Mouse (Mus musculus) kidney, embryonic 16.5 days (tissue): ENCODE results near the gene 9430097D07Rik. TPM values are rescaled to one million over a fixed set of nuclear protein-coding genes. Genes with fewer than 3 reads are reported as not detected.

Experiments
- ATAC-seq: fragments of 200-750 bp; cut with Nextera tagmentation; 2 replicates; pipeline ENCODE4 v1.8.0; 2017; ENCODE audit warnings: moderate TSS enrichment; ENCODE audit not compliant: low FRiP score, low TSS enrichment
- H3K27ac ChIP-seq: fragments of 300-500 bp; sonication (generic); 2 replicates; pipeline ENCODE4 v1.5.1; 2014; ENCODE audit warnings: low read length
- H3K27me3 ChIP-seq: fragments of 300-500 bp; sonication (generic); 2 replicates; pipeline ENCODE4 v1.6.1; 2014; ENCODE audit warnings: low read length, control low read depth, mixed read lengths; ENCODE audit not compliant: insufficient read depth
- H3K36me3 ChIP-seq: fragments of 300-500 bp; sonication (generic); 2 replicates; pipeline ENCODE4 v1.6.1; 2014; ENCODE audit warnings: low read length, control low read depth, mixed read lengths; ENCODE audit not compliant: insufficient read depth
- H3K4me1 ChIP-seq: fragments of 300-500 bp; sonication (generic); 2 replicates; pipeline ENCODE4 v1.6.1; 2014; ENCODE audit warnings: low read length, control low read depth, mixed read lengths; ENCODE audit not compliant: insufficient read depth
- H3K4me2 ChIP-seq: fragments of 300-500 bp; sonication (generic); replicated peaks from 2 replicates; pipeline ENCODE4 v1.6.1; 2014; ENCODE audit warnings: low read depth, low read length
- H3K4me3 ChIP-seq: fragments of 300-500 bp; sonication (generic); 2 replicates; pipeline ENCODE4 v1.5.1; 2014; ENCODE audit warnings: mild to moderate bottlenecking, low read length
- H3K9ac ChIP-seq: fragments of 300-500 bp; sonication (generic); replicated peaks from 2 replicates; pipeline ENCODE4 v1.6.1; 2014; ENCODE audit warnings: low read length
- H3K9me3 ChIP-seq: fragments of 300-500 bp; sonication (generic); 2 replicates; pipeline ENCODE4 v1.6.1; 2016; ENCODE audit warnings: low read length, control low read depth
- WGBS: fragments of 180-500 bp; shearing (Covaris S2); extraction: QIAGEN DNeasy Blood & Tissue Kit; methylation state at CpG from one replicate; pipeline ENCODE4 v1.1.7; 2014; 5-methylcytosine and 5-hydroxymethylcytosine counted together
- polyA plus RNA-seq: library from polyadenylated mRNA; unstranded; fragments of >200 nt; fragmentation: Nextera tagmentation; extraction: Ambion mirVana; gene quantifications from 2 replicates; pipeline ENCODE4 v1.2.1, GENCODE M21; 2015

9430097D07Rik gene
- polyA plus RNA-seq, 1 experiment from 2014 or later: 0.16 TPM

DNA sequence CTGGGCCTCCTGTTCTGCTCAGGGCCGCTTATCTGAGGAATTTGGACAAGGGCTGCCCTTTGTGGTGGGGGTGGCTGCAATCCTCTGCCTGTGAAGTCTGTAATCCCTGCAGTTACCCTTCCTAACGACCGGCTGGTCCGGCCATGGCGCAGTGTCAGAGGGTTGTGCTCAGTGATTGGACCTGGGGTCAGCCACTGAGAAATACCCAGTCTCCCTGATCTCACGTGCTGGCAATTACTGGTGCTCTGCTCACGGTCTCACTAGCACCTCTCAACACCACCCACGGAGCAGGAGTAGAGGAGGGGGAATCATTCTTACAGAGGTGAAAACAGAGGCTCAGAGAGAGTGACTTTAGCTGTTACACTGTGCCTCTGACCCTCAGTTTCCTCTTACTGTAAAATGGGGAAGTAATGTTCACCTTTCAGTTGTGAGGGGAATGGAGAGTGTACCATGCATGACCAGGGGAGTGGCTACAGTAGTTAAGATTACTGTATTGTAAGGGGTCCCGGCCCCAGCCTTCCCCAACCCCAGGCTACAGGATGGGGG, 38.1 kb downstream of the 9430097D07Rik start:
- no peaks in the 10 kb centered on the region for H3K36me3 ChIP-seq
- peak overlapping the region; percentile 78 for H3K4me2 ChIP-seq
- H3K27ac ChIP-seq: peak overlapping the region; percentile 98
- H3K27me3 ChIP-seq: no peaks in the 10 kb centered on the region
- 8% methylated on average over 9 of the region's 9 CpGs for WGBS
- H3K4me3 ChIP-seq: peak overlapping the region; percentile 84
- peak overlapping the region; percentile 89 for H3K9ac ChIP-seq
- peaks cover 66% of the 10 kb centered on the region for H3K4me1 ChIP-seq
- ATAC-seq: no peak
- H3K9me3 ChIP-seq: no peaks in the 10 kb centered on the region

DNA sequence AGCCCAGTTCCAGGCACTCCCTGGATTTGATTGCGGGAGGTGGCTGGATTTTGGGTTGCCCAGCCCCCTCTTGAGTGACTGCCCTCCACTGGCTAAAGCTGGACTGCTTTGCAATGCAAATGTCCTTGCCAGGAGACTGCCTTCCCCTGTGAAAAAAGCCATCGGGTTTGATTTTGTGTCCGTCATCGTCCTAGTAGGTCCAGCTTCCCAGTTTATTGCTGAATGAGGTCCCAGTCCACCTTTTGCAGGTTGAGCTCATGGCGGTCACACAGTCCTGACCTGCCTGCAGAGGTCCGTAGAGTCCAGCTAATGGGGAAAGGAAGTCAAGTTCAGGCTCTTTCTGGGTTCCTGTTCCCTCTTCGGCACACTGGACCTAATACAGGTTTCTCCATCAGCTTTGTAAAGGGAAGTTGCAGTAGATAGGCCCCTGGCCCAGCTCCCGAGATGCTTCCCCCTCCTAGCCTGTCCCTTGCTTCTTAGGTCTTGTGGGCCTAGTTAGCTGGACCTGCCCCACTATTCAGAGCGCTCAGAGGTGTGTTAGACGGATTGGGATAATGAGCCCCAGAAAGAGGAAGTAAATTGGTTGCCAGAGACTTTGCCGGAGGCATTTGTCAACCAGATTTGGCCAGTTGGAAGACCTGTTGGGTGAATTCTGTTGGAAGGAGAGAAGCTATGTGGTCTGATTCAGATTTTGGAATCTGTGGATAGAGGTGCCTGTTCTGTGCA, 38.7 kb downstream of the 9430097D07Rik start:
- Histone ChIP-seq H3K9ac (peak overlapping the region; percentile 89), H3K27ac (peak overlapping the region; percentile 98), H3K27me3 (no peaks in the 10 kb centered on the region), H3K9me3 (no peaks in the 10 kb centered on the region), H3K36me3 (no peaks in the 10 kb centered on the region), H3K4me2 (peak overlapping the region; percentile 78), H3K4me1 (peaks cover 66% of the 10 kb centered on the region), H3K4me3 (peak overlapping the region; percentile 84)
- ATAC-seq: no peak
- 8% methylated on average over 11 of the region's 11 CpGs for WGBS

DNA sequence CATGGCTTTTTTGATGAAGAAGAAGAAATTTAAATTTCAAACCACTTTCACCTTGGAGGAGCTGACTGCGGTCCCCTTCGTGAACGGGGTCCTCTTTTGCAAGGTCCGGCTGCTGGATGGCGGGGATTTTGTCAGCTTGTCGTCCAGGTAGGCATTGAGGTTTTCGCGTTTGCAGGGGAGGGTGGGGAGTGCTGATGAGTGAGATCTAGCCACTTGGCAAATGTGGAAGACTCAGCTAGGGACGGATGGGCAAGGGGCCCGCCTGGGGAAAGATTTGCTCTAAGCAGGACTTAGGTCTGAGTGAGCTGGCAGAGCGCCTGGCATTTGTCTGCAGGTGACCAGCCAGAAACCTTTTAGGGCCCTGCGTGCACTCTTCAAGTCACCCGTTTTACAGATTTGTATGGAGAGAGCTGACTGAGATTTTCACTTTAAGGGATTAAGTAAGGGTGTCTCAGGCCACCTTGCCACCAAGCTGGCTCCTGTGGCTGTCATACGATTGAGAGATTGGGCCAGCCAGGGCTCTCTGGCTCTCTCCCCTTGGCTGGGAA, 39.3 kb downstream of the 9430097D07Rik start:
- peaks cover 61% of the 10 kb centered on the region for H3K4me1 ChIP-seq
- WGBS: under 1% methylated on average over 14 of the region's 14 CpGs
- no peaks in the 10 kb centered on the region for H3K36me3 ChIP-seq
- H3K27me3 ChIP-seq: no peaks in the 10 kb centered on the region
- H3K27ac ChIP-seq: peak overlapping the region; percentile 98
- H3K9ac ChIP-seq: peak overlapping the region; percentile 89
- H3K4me2 ChIP-seq: peak overlapping the region; percentile 78
- H3K9me3 ChIP-seq: no peaks in the 10 kb centered on the region
- ATAC-seq: no peak
- H3K4me3 ChIP-seq: peak overlapping the region; percentile 84

DNA sequence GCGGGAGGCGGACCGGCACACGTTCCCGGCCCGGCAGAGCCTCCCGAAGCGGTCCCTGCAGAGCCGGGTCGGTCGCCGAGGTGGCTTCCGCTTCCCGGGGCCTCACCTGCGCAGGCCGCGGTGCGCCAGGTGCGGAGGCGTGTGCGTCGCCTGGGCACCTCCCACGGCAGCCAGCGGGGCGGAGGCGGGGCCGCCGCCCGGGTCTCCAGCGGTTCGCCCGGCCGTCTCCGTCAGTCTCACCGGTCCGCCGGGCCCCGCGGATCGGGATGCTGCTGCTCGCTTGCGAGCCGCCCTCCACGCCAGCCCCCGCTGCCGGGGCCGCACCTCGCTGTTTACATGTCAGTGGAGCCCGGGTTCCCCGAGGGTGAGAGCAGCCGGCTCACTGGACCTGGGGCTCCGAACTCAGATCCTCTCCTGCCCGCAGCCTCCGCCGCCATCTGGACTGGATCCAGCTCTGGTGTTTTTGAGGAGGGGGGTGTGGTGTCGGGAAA, 39.9 kb downstream of the 9430097D07Rik start:
- no peaks in the 10 kb centered on the region for H3K9me3 ChIP-seq
- WGBS: under 1% methylated on average over 55 of the region's 56 CpGs
- peak overlapping the region; percentile 98 for H3K27ac ChIP-seq
- ATAC-seq: no peak; the same call in none of the 2 replicates
- peak overlapping the region; percentile 78 for H3K4me2 ChIP-seq
- H3K4me1 ChIP-seq: peaks cover 60% of the 10 kb centered on the region
- no peaks in the 10 kb centered on the region for H3K27me3 ChIP-seq
- H3K36me3 ChIP-seq: no peaks in the 10 kb centered on the region
- H3K4me3 ChIP-seq: peak overlapping the region; percentile 84
- H3K9ac ChIP-seq: peak overlapping the region; percentile 89

DNA sequence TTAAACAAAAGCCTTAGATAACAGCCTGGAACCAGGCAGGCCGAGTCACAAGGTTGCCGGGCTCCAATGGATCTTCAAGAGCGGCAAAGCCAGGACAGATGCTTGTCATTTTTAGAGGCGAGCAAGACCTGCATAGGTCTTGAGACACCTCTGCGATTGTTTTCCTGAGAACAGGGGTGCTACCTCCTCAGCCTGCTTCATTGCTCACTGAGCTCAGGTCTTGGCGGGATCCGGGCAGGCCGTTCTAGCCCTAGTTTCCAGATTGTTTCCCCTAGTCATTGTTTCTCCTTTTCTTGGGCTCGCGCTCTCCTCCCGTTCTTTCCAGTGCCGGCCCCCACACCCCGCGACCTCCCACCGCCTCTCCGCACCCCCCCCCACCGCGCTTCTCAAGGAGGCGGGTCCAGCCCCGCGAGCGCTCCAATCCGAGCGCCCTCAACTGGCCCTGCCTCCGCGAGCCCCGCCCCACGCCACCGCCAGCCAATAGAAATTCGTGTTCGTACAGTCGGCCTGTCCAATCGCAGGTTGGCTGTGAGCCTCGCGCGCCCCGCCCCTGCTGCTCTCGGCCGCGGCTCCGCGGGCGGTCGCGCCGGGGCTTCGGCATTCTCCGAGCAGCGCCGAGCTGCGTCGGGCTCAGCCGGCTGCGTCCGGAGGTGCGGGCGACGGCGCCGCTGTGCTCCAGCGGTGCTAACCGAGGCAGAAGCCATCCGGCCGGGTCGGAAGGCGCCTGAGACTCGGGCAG, 40.6 kb downstream of the 9430097D07Rik start, which contains the start of gene Fam102a:
Gene Fam102a (plus strand): TSS at position 600 of the 739 bp plus-strand sequence.
- under 1% methylated on average over 64 of the region's 67 CpGs for WGBS
- Histone ChIP-seq H3K27me3 (no peaks in the 10 kb centered on the region), H3K36me3 (no peaks in the 10 kb centered on the region), H3K27ac (peak within 1 kb of the TSS; percentile 98), H3K9me3 (no peaks in the 10 kb centered on the region), H3K4me2 (peak within 1 kb of the TSS; percentile 78), H3K4me1 (peaks cover 54% of the 10 kb centered on the region), H3K4me3 (peak within 1 kb of the TSS; percentile 84), H3K9ac (peak within 1 kb of the TSS; percentile 89)
- ATAC-seq: peak; percentile 95

DNA sequence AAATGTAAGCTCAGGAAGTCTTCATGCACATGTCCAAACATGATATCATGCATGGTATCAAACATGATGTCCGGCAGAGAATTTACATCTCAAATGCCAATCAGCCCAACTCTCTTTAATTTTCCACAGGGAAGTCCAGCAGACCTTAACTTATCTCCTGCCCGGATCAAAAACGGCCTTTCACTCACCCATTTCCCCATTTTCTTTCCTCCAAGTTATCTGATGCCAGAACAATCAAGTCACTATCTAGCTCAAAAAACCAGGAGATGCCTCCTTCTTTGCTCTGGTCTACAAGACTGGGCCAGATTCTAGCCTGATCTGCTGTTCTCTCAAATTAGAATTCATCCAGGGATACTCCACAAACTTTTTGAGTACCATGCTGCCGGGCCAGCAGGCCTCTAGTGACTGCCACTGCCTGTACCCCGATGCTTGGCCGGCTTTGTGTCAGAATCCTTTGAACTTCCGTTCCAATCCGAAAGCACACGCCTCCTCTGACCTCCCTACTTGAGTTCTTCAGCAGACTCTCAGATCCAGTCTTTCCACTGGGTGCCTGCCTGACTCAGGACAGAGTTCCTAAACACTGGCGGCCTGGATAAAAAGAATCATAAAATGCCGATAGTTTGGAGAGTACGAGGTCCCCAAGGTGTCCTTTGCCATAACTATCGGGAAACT, 41.3 kb downstream of the 9430097D07Rik start:
- 10% methylated on average over 13 of the region's 13 CpGs for WGBS

DNA sequence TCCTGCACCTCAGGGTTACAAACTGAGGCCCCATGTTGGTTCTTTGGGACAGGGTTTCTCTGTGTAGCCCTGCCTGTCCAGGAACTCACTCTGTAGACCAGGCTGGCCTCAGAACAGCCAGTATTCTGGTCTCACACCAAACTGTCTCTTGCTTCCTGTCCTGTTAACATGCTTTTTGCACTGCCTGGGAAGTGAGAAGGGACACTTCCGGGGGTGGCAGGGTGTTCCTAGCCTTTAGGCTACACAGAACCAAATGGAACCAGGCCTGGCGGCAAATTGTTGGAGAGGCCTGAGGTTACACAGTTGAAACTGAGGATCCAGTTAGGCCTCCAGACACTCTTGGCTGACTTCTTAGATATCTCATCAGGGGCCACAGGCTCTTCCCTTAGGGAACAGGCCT, 42.3 kb downstream of the 9430097D07Rik start:
- Histone ChIP-seq H3K27me3 (no peaks in the 10 kb centered on the region), H3K27ac (no peak overlapping the region), H3K9ac (0 out of 2 replicates have a peak overlapping the region, but pooled peaks have one; percentile 78), H3K36me3 (no peaks in the 10 kb centered on the region), H3K4me2 (no peak overlapping the region), H3K9me3 (no peaks in the 10 kb centered on the region), H3K4me1 (peaks cover 37% of the 10 kb centered on the region), H3K4me3 (no peak overlapping the region)
- no peak for ATAC-seq
- 74% methylated on average over 2 of the region's 2 CpGs for WGBS

More for the DNA sequence above, 41.3 kb downstream of the 9430097D07Rik start:
- no peaks in the 10 kb centered on the region for H3K36me3 ChIP-seq
- no peaks in the 10 kb centered on the region for H3K27me3 ChIP-seq
- ATAC-seq: no peak; the same call in 1 of the 2 replicates
- H3K27ac ChIP-seq: peak overlapping the region; percentile 98
- H3K9ac ChIP-seq: peak overlapping the region; percentile 78
- H3K9me3 ChIP-seq: no peaks in the 10 kb centered on the region
- H3K4me3 ChIP-seq: peak overlapping the region; percentile 84
- peaks cover 47% of the 10 kb centered on the region for H3K4me1 ChIP-seq
- peak overlapping the region; percentile 78 for H3K4me2 ChIP-seq

DNA sequence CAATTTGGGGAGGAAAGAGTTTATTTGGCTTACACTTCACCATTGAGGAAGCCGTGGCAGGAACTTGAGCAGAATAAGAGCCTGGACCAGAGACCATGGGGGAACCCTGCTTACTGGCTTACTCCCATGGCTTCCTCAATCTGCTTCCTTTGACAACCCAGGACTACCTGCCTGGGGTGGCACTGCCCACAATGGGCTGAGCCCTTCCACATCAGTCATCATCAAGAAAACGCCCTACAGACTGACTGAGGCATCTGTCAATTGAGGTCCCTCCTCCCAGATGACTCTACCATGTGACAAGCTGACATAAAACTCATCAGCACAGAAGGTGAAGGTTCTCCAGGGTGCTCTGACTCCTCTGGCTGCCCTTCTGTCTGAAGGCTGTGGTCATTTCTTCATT, 45.0 kb downstream of the 9430097D07Rik start:
- 75% methylated on average over 2 of the region's 2 CpGs for WGBS
- ATAC-seq: no peak

DNA sequence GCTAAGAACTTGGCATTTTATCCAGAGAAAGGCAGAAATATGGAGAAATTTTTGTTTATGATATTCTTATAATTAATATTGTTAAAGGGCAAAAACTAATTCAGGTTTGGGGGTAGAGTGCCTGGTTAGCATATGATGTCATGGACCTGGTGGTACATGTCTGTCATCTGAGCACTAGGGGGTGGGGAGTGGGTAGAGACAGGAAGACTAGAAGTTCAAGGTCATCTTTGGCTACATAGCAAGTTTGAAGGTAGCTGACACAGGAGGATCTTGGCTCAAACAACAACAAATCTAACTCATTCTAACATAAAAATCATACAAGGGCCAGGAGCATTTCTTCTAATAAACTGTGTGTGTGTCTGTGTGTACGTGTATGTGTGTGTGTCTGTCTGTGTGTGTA, 47.2 kb downstream of the 9430097D07Rik start:
- H3K4me3 ChIP-seq: no peak overlapping the region
- no peaks in the 10 kb centered on the region for H3K27me3 ChIP-seq
- no peak for ATAC-seq
- H3K9me3 ChIP-seq: no peaks in the 10 kb centered on the region
- H3K27ac ChIP-seq: no peak overlapping the region
- peaks cover 4% of the 10 kb centered on the region; the same call in 1 of the 2 replicates for H3K4me1 ChIP-seq
- H3K36me3 ChIP-seq: no peaks in the 10 kb centered on the region
- H3K9ac ChIP-seq: no peak overlapping the region
- 81% methylated on average over 1 of the region's 1 CpGs for WGBS
- no peak overlapping the region for H3K4me2 ChIP-seq

More for the DNA sequence above, 45.0 kb downstream of the 9430097D07Rik start:
- no peak overlapping the region for H3K9ac ChIP-seq
- no peaks in the 10 kb centered on the region for H3K36me3 ChIP-seq
- H3K27ac ChIP-seq: no peak overlapping the region
- H3K4me1 ChIP-seq: peaks cover 15% of the 10 kb centered on the region
- no peaks in the 10 kb centered on the region for H3K27me3 ChIP-seq
- no peaks in the 10 kb centered on the region for H3K9me3 ChIP-seq
- H3K4me2 ChIP-seq: no peak overlapping the region
- H3K4me3 ChIP-seq: no peak overlapping the region
